Mouse (Mus musculus): Measurements from ENCODE around the gene Ggt1. TPM values are rescaled to one million over a fixed set of nuclear protein-coding genes. Genes with fewer than 3 reads are reported as not detected.

The Ggt1 gene
- polyA plus RNA-seq, 1 experiment, result not detected

- TF ChIP-seq GATA1 (IDR thresholded peaks at IDR 0.05; ENCODE audit: low read length), result no peak
Measured at GRCm38 (mm10) chr10:75633576-75634139, 72.3 kb downstream of the Ggt1 start.

DNA sequence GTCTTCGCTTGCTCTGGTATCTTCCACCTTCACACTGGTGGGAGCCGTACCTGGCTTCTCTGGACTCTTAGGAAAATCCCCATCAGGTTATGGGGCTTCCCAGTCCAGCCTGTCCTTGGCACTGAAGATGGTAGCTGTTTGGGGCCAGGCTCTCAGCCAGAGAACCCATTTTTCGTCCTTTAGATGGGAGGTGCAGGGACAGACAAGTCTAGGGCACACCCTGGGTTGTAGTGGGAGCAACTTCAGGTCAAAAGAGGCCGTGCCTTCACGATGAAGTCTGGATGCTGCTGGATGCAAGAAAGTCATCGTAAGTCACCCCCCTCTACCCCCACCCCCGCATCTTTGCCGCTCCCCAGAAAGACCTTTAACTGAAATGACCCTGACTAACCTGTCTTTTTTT, 73.2 kb downstream of the Ggt1 start:
- TF ChIP-seq GATA1 (IDR thresholded peaks at IDR 0.05; ENCODE audit: low read length), result no peak

DNA sequence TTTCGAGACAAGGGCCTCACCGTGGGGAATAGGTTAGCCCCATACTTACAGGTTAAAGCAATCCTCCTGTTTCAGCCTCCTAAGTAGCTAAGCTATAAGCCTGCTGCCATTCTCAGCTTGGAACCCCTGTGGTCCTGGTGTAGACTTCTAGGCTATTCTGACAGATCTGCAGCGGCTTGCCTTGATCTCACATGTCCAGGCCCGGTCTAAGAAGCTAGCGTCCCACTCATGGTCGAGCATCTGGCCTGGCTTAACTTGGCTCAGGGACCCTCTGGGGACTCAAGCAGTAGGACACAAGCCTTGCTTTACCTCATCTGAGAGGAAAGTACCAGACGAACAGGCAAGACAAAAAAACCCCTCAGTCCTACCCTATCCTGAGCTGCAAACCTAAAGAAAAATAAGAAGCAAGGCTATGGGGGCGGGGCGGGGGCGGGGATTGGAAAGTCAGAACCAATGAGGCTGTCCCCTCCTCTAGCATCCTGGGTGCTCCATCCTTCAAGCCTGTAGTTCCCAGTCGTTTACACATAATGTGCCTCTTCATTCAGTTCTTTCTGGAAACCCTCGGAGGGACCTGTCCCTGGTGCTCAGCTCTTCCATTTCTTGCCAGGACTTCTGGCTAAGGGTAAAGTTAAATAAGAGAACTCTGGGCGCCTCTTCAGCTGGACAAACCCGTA, 73.8 kb downstream of the Ggt1 start:
- TF ChIP-seq GATA1 (IDR thresholded peaks at IDR 0.05; ENCODE audit: low read length), result no peak

- TF ChIP-seq GATA1 (IDR thresholded peaks at IDR 0.05; ENCODE audit: low read length), result no peak
Measured at GRCm38 (mm10) chr10:75635693-75636055, 74.3 kb downstream of the Ggt1 start.

Other genes starting within 250 kb of the Ggt1 start
- not detected in 2 replicates for gene Adora2a, start 244.7 kb upstream of the Ggt1 start, polyA plus RNA-seq (2012)
- not detected in 2 replicates for gene Upb1, start 160.5 kb upstream of the Ggt1 start, polyA plus RNA-seq (2012)
- 24.8 and 30.2 TPM in 2 replicates for gene Snrpd3, start 44.1 kb upstream of the Ggt1 start, polyA plus RNA-seq (2012)
- 25.9 and 28.3 TPM in 2 replicates for gene Gucd1, start 43.6 kb upstream of the Ggt1 start, polyA plus RNA-seq (2012)
- not detected in 2 replicates for gene Lrrc75b, start 1.3 kb upstream of the Ggt1 start, polyA plus RNA-seq (2012)
- 0.10 TPM in 1 of 2 replicates, not detected in the other for gene Ggt5, start 27.7 kb downstream of the Ggt1 start, polyA plus RNA-seq (2012)
- 0.04 and 0.05 TPM in 2 replicates for gene Susd2, start 82.4 kb downstream of the Ggt1 start, polyA plus RNA-seq (2012)
- 64.0 and 70.9 TPM in 2 replicates for gene Cabin1, start 202.7 kb downstream of the Ggt1 start, polyA plus RNA-seq (2012)
- 66.4 and 68.5 TPM in 2 replicates for gene Ddt, start 211.8 kb downstream of the Ggt1 start, polyA plus RNA-seq (2012)
- not detected in 2 replicates for gene Gm20441, start 219.3 kb downstream of the Ggt1 start, polyA plus RNA-seq (2012)
- 0.25 and 0.31 TPM in 2 replicates for gene Gstt3, start 219.8 kb downstream of the Ggt1 start, polyA plus RNA-seq (2012)
- gene Gstt1, start 237.0 kb downstream of the Ggt1 start, polyA plus RNA-seq (2012), result not detected in 2 replicates